Mouse (Mus musculus) forebrain, embryonic 14.5 days (tissue): ENCODE results near the gene Cxcr1. TPM values are rescaled to one million over a fixed set of nuclear protein-coding genes. Genes with fewer than 3 reads are reported as not detected.
"Not testable (repeated sequence)": the region's sequence is repeated elsewhere in the genome, so short reads cannot be mapped to it uniquely, and the experiment has no call there.

Experiments
- ATAC-seq: fragments of 200-750 bp; cut with Nextera tagmentation; 2 replicates; pipeline ENCODE4 v1.8.0; 2017; ENCODE audit warnings: mild to moderate bottlenecking, moderate library complexity
- DNase-seq: peaks from one replicate; pipeline ENCODE4 v3.0.0-alpha.2; 2015; ENCODE audit warnings: low spot score
- H3K27ac ChIP-seq: fragments of 300-500 bp; sonication (generic); 2 replicates; pipeline ENCODE4 v1.5.1; 2014; ENCODE audit warnings: low read depth, mild to moderate bottlenecking, control low read depth, low read length, moderate library complexity
- H3K27me3 ChIP-seq: fragments of 300-500 bp; sonication (generic); replicated peaks from 2 replicates; pipeline ENCODE4 v1.6.1; 2014; ENCODE audit warnings: low read length, control low read depth, mixed read lengths; ENCODE audit not compliant: control insufficient read depth, insufficient read depth
- H3K36me3 ChIP-seq: fragments of 300-500 bp; sonication (generic); 2 replicates; pipeline ENCODE4 v1.6.1; 2014; ENCODE audit warnings: low read length, control low read depth; ENCODE audit not compliant: control insufficient read depth, insufficient read depth
- H3K4me1 ChIP-seq: fragments of 300-500 bp; sonication (generic); 2 replicates; pipeline ENCODE4 v1.6.1; 2014; ENCODE audit warnings: antibody characterized with exemption, low read length, control low read depth; ENCODE audit not compliant: control insufficient read depth, insufficient read depth
- H3K4me2 ChIP-seq: fragments of 300-500 bp; sonication (generic); 2 replicates; pipeline ENCODE4 v1.6.1; 2014; ENCODE audit warnings: mild to moderate bottlenecking, control low read depth, low read length
- H3K4me3 ChIP-seq: fragments of 300-500 bp; sonication (generic); 2 replicates; pipeline ENCODE4 v1.5.1; 2014; ENCODE audit warnings: low read depth, low read length, control low read depth
- H3K9ac ChIP-seq: fragments of 300-500 bp; sonication (generic); 2 replicates; pipeline ENCODE4 v1.6.1; 2014; ENCODE audit warnings: mild to moderate bottlenecking, low read length, control low read depth, moderate library complexity
- H3K9me3 ChIP-seq: fragments of 300-500 bp; sonication (generic); replicated peaks from 2 replicates; pipeline ENCODE4 v1.6.1; 2016; ENCODE audit warnings: low read length, control low read depth, mixed read lengths; ENCODE audit not compliant: control insufficient read depth
- WGBS: fragments of 180-500 bp; shearing (Covaris S2); extraction: QIAGEN DNeasy Blood & Tissue Kit; methylation state at CpG from one replicate; pipeline ENCODE4 v1.1.7; 2014; 5-methylcytosine and 5-hydroxymethylcytosine counted together
- polyA plus RNA-seq: library from polyadenylated mRNA; unstranded; fragments of >200 nt; fragmentation: Nextera tagmentation; extraction: Ambion mirVana; gene quantifications from 2 replicates; pipeline ENCODE4 v1.2.1, GENCODE M21; 2014

Cxcr1 gene
- polyA plus RNA-seq, 1 experiment from 2014 or later: not detected

DNA sequence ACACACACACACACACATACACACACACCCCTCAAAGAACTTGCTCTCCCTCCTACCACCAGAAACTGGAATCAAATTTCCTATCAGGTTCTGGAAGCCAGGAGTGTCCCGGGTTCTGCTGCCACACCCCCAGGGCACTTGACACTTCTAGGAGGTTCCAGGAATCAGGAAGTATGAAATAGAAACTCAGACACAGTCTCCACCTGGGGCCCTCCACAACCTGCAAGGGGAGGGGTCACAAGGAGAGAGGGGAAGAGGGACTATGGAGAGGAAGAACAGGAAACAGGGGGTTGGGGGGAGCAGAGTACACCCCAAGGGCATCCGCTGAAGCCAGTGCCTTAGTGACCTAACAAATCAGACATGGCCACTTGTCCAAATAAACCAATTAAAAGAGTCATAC, 13.0 kb downstream of the Cxcr1 start:
- Histone ChIP-seq H3K36me3 (no peaks in the 10 kb centered on the region), H3K4me2 (no peak overlapping the region), H3K27me3 (no peaks in the 10 kb centered on the region), H3K9ac (no peak overlapping the region), H3K4me1 (no peaks in the 10 kb centered on the region), H3K27ac (no peak overlapping the region), H3K4me3 (no peak overlapping the region), H3K9me3 (no peaks in the 10 kb centered on the region)
- 82% methylated on average over 2 of the region's 2 CpGs for WGBS
- ATAC-seq (no peak), DNase-seq (no peak)

DNA sequence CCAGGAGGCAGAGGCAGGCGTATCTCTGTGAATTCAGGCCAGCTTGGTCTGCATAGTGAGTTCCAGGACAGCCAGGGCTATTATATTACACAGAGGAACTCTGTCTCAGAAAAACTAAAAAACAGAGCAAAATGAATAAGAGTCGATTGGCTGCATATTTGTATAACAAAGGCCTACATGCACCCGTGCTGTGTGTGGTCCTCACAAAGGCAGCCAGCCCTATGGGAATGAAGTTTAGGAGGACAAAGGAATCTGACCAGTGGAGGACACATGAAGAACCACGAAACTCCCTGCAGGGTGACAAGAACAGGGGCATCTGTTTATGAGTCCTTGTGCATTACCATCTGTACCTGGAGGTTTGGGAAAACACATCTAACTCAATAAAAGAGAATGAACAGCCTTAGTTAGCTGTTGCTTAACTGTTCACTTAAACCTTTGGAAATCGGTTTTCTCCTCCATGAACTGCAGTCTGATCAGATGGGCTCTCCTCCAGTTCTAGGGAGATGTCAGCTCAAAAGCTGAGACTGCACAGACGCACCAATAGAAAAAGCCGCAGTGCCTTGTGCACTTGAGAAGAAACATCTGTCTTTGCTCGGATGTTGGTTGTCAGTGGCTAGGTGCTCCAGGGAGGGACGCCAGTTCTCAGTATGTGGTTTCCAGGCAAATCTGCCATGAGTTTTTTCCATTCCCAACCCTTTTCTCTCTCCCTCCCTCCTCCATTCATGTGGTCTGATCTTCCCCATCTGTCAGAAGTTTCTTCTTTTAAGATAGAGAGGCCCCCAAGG, 14.6 kb downstream of the Cxcr1 start:
- H3K4me1 ChIP-seq: no peaks in the 10 kb centered on the region
- H3K36me3 ChIP-seq: no peaks in the 10 kb centered on the region

DNA sequence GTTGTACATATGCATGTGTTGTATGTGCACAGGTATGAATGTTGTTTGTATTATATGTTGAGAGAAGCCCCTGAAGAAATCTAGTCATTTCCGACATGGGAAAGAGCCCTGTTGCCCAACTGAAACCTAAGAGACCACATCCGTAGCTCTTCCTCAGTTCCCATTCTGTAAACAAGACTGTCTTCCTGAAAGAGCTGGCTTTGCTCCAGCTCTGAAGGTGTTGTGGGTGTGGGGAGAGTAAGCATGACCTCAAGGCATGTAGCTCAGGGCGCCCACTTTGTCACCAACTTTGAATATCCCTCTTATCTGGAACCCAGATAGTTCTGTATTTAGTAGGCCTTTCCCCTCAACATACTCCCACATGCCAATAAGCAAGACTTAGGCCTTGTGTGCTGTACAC, 15.8 kb downstream of the Cxcr1 start:
- no peak for DNase-seq
- no peak for ATAC-seq
- Histone ChIP-seq H3K4me2 (no peak overlapping the region), H3K4me3 (no peak overlapping the region), H3K9me3 (no peaks in the 10 kb centered on the region), H3K27ac (no peak overlapping the region), H3K27me3 (no peaks in the 10 kb centered on the region), H3K9ac (no peak overlapping the region), H3K36me3 (no peaks in the 10 kb centered on the region), H3K4me1 (no peaks in the 10 kb centered on the region)
- 93% methylated on average over 3 of the region's 3 CpGs for WGBS

More for the DNA sequence above, 14.6 kb downstream of the Cxcr1 start:
- H3K9ac ChIP-seq: no peak overlapping the region
- no peaks in the 10 kb centered on the region for H3K27me3 ChIP-seq
- no peak overlapping the region for H3K27ac ChIP-seq
- 68% methylated on average over 9 of the region's 9 CpGs for WGBS
- no peak overlapping the region for H3K4me3 ChIP-seq
- H3K4me2 ChIP-seq: no peak overlapping the region
- DNase-seq (no peak), ATAC-seq (no peak)
- no peaks in the 10 kb centered on the region for H3K9me3 ChIP-seq

DNA sequence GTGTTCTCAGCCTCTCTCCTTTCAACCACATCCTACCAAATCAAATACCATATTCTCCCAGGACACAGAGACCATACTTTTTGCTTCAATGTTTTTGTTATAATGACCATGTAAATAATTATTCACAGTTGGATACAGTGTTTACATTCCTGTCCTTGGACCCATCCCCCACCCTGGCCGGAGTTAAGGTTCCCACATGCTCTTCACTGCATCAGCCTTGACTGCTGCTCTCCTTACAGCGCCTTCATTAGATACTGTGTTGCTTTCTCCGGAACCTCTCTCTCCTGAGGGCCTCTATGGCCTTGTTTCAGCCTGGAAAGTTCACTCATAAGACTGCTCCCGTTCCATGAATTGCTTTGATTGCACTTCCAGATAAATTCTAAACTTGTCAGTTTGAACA, 18.7 kb downstream of the Cxcr1 start:
- no peak overlapping the region for H3K4me2 ChIP-seq
- no peaks in the 10 kb centered on the region for H3K36me3 ChIP-seq
- no peaks in the 10 kb centered on the region for H3K27me3 ChIP-seq
- DNase-seq (no peak), ATAC-seq (no peak)
- H3K9me3 ChIP-seq: no peaks in the 10 kb centered on the region
- no peak overlapping the region for H3K9ac ChIP-seq
- 91% methylated on average over 4 of the region's 4 CpGs for WGBS
- no peaks in the 10 kb centered on the region for H3K4me1 ChIP-seq
- H3K27ac ChIP-seq: no peak overlapping the region
- H3K4me3 ChIP-seq: no peak overlapping the region

DNA sequence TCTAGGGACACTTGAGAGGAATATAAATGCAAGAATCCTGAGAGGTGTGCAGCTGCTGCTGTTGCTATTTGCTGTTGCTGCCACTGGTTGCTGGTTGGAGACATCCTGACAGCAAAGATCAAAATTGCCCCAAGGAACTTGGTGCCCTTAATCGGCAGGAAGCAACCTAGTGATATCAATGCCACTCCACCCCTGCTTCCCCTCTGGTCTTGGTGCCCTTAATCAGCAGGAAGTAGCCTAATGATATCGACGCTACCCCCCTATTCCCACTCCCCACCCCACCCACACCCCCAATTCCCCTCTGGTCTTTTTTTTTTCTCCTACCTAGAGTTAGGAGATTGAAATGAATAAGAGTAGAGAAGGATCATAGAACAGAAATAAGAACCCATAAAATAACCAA, 21.7 kb downstream of the Cxcr1 start:
- Histone ChIP-seq H3K9me3 (no peaks in the 10 kb centered on the region), H3K9ac (no peak overlapping the region), H3K4me3 (no peak overlapping the region), H3K27ac (no peak overlapping the region), H3K4me1 (no peaks in the 10 kb centered on the region), H3K4me2 (no peak overlapping the region), H3K36me3 (no peaks in the 10 kb centered on the region), H3K27me3 (no peaks in the 10 kb centered on the region)
- DNase-seq (no peak), ATAC-seq (no peak)
- 92% methylated on average over 3 of the region's 3 CpGs for WGBS

DNA sequence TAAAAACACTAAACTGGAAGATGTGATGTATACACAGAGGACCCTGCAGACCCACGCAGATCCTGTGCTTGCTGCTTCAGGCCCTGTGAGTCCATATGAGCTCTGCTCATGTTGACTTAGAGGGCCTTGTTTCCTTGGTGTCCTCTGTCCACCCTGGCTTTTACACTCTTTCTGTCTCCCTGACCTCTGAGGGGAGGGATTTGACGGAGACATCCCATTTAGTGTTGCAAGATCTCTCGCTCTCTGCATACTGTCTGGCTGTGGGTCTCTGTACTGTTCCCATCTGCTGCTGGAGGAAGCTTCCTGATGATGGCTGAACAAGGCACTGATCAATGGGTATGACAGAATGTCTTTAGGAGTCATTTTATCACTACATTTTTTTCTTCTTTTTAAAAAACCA, 24.7 kb downstream of the Cxcr1 start:
- H3K9ac ChIP-seq: no peak overlapping the region
- no peaks in the 10 kb centered on the region for H3K36me3 ChIP-seq
- no peaks in the 10 kb centered on the region for H3K27me3 ChIP-seq
- H3K27ac ChIP-seq: no peak overlapping the region
- WGBS: 90% methylated on average over 3 of the region's 3 CpGs
- ATAC-seq: no peak
- DNase-seq: no peak
- no peaks in the 10 kb centered on the region for H3K9me3 ChIP-seq
- H3K4me2 ChIP-seq: no peak overlapping the region
- no peak overlapping the region for H3K4me3 ChIP-seq
- no peaks in the 10 kb centered on the region for H3K4me1 ChIP-seq

DNA sequence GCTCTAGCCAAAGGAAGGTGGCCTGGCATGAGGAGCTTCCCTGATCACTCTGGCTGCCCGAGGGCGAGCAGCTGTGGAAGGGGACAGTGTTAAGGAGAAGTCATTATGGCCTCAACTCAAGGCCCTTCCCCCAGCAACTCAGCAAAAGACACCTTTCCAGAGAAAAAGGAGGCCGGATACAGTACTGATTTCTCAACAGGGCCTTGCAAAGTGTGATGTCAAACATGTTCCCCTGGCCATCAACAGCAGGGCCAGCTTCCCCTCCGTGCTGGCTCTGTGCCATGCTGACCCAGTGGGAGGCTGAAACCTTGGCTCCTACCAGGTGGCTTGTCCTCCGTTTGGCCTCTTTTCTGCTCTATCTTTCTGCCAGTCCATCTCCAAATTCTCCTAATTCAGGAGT, 27.3 kb downstream of the Cxcr1 start:
- ATAC-seq (no peak), DNase-seq (no peak)
- H3K4me1 ChIP-seq: no peaks in the 10 kb centered on the region
- no peaks in the 10 kb centered on the region for H3K9me3 ChIP-seq
- no peak overlapping the region for H3K4me3 ChIP-seq
- no peak overlapping the region for H3K9ac ChIP-seq
- H3K27me3 ChIP-seq: no peaks in the 10 kb centered on the region
- 86% methylated on average over 5 of the region's 5 CpGs for WGBS
- no peak overlapping the region for H3K27ac ChIP-seq
- no peaks in the 10 kb centered on the region for H3K36me3 ChIP-seq
- H3K4me2 ChIP-seq: no peak overlapping the region

DNA sequence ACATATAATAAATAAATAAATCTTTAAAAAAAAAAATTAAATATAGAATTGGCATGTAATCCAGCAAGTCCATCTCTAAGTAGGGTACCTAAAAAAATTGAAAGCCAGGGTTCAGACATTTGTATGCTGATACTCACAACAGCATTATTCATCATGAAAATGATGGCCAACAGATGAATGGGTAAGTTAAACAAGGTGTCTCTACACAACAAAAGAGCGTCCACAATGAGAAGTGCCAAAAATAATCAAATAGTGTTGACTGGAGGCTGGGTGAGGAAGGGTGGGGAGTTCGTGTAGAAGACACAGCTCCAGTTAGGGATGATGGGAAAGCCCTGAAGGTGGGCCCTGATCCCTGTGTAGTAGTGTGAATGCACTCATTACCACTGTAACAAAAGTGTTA, 34.4 kb downstream of the Cxcr1 start:
- Histone ChIP-seq H3K36me3 (no peaks in the 10 kb centered on the region), H3K27me3 (no peaks in the 10 kb centered on the region), H3K4me3 (no peak overlapping the region), H3K4me1 (no peaks in the 10 kb centered on the region), H3K4me2 (no peak overlapping the region), H3K9me3 (no peaks in the 10 kb centered on the region), H3K9ac (no peak overlapping the region), H3K27ac (no peak overlapping the region)
- 78% methylated on average over 2 of the region's 2 CpGs for WGBS
- DNase-seq (no peak), ATAC-seq (no peak)

DNA sequence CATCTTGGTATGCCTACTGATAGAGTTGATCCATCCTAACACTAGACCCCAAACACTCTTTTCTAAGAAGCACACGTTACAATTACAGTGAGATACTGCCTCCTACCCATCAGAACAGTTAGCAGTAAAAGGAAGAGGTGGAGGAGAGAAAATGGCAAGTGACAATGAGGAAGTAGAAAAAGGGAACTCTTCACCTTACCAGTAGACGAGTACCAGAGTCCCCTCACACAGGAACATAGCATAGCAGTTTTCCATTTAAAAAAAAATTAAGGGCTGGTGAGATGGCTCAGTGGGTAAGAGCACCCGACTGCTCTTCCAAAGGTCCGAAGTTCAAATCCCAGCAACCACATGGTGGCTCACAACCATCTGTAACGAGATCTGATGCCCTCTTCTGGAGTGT, 34.8 kb downstream of the Cxcr1 start:
- not testable (repeated sequence) for H3K27me3 ChIP-seq, H3K4me3 ChIP-seq, H3K9ac ChIP-seq, DNase-seq, H3K9me3 ChIP-seq, H3K27ac ChIP-seq, H3K36me3 ChIP-seq, ATAC-seq, H3K4me1 ChIP-seq, H3K4me2 ChIP-seq
- 82% methylated on average over 4 of the region's 5 CpGs for WGBS
